ENCODE assay signal across 10 mouse cellular contexts in genomic region chr13:51753802-51754444, GRCm38 (mm10). TPM values are rescaled to one million over a fixed set of nuclear protein-coding genes. Genes with fewer than 3 reads are reported as not detected.
DNase-seq lines count a peak whose midpoint lies in the region; ATAC-seq lines count a peak whose summit lies in the region.
"Had no signal": no experiment of that assay in that cellular context is flagged by ENCODE, and none has a peak within 500 bp of the region (broad histone marks: within the 10 kb centered on the region; RNA-seq: fewer than 3 reads in every experiment).

No protein-coding gene starts in this region.

- H3K4me2 ChIP-seq in intestine, embryonic 16.5 days (ENCODE audit: low read depth, low read length) = no peak overlapping the region
- H3K4me2 ChIP-seq: embryonic facial prominence, embryonic 12.5 days; limb, embryonic 12.5 days had no signal

- ATAC-seq in inflammation-experienced regulatory T-cells, adult 6 months = peak; percentile 56
- ATAC-seq in intestine, embryonic 16.5 days = no peak

- 79% methylated on average over 5 of the region's 5 CpGs for WGBS in intestine, embryonic 16.5 days

- no peak overlapping the region for H3K9ac ChIP-seq in intestine, embryonic 16.5 days (ENCODE audit: low read depth, low read length)
- H3K9ac ChIP-seq: embryonic facial prominence, embryonic 12.5 days; limb, embryonic 12.5 days had no signal

- no peaks in the 10 kb centered on the region for H3K36me3 ChIP-seq in intestine, embryonic 16.5 days (ENCODE audit: control insufficient read depth, insufficient read depth, low read length)
- H3K36me3 ChIP-seq: embryonic facial prominence, embryonic 12.5 days; limb, embryonic 12.5 days had no signal

- H3K4me1 ChIP-seq in intestine, embryonic 16.5 days (ENCODE audit: control insufficient read depth, insufficient read depth, low read length) = peaks cover 13% of the 10 kb centered on the region

- DNase-seq in kidney, postnatal 10 days = peak; percentile 44
- no peak for DNase-seq in kidney, adult 8-10 months
- DNase-seq in R1 (ENCODE audit: low read depth, low spot score) = peak; percentile 90
- peak; percentile 70 for DNase-seq in thymus, postnatal 0 days (ENCODE audit: low spot score)
- DNase-seq in frontal cortex, adult 2 months (ENCODE audit: extremely low spot score in 1 of 2, low spot score in 1 of 2) = no peak
- DNase-seq: adrenal gland, postnatal 10 days had no signal

- no peak overlapping the region for H3K4me3 ChIP-seq in intestine, embryonic 16.5 days (ENCODE audit: low read length)
- H3K4me3 ChIP-seq: embryonic facial prominence, embryonic 12.5 days; limb, embryonic 12.5 days had no signal

- no peak overlapping the region for H3K27ac ChIP-seq in intestine, embryonic 16.5 days (ENCODE audit: low read length)
- H3K27ac ChIP-seq: embryonic facial prominence, embryonic 12.5 days; limb, embryonic 12.5 days had no signal

- no peaks in the 10 kb centered on the region for H3K27me3 ChIP-seq in intestine, embryonic 16.5 days (replicated peaks; ENCODE audit: control insufficient read depth, insufficient read depth, low read length)
- H3K27me3 ChIP-seq: embryonic facial prominence, embryonic 12.5 days; limb, embryonic 12.5 days had no signal

- H3K9me3 ChIP-seq in intestine, embryonic 16.5 days (ENCODE audit: control insufficient read depth, low read length) = no peaks in the 10 kb centered on the region
- H3K9me3 ChIP-seq: embryonic facial prominence, embryonic 12.5 days; limb, embryonic 12.5 days had no signal

RNA-seq across cellular contexts. Expression of gene Sema4d, which starts 39.6 kb away (rescaled TPM):
- 100 to 1,000 TPM; 111 to 154 (median 126) TPM for polyA plus RNA-seq in inflammation-experienced regulatory T-cells, adult 6 months (2017; shearing (Covaris generic))
- 55.9 and 58.5 TPM in 2 replicates for polyA plus RNA-seq in thymus, postnatal 0 days (2015; fragmentation: Nextera tagmentation; extraction: Ambion mirVana)
- polyA plus RNA-seq in frontal cortex, adult 2 months (2012; rRNA removed) = 80.9 and 95.5 TPM in 2 replicates
- polyA plus RNA-seq in intestine, embryonic 16.5 days (2015; fragmentation: Nextera tagmentation; extraction: Ambion mirVana) = 5.7 and 5.9 TPM in 2 replicates

Comparison
In these comparisons a context has a peak if more than half of its experiments do, and no peak if none do; other contexts are left out.
1. DNase-seq: peak in kidney, postnatal 10 days (single experiment), R1 (single experiment) and thymus, postnatal 0 days (single experiment); none in kidney, adult 8-10 months (0 of 2) and frontal cortex, adult 2 months (0 of 2).